ENCODE assay signal across 8 mouse cellular contexts in genomic region chr16:33580736-33581241, GRCm38 (mm10).
A peak's percentile ranks its signal among the peaks of the same experiment; 100 is the strongest.
DNase-seq lines count a peak whose midpoint lies in the region; ATAC-seq lines count a peak whose summit lies in the region.

No protein-coding gene starts in this region.

- no peaks in the 10 kb centered on the region for H3K27me3 ChIP-seq in heart, embryonic 10.5 days (ENCODE audit: insufficient read depth, poor library complexity, severe bottlenecking)
- H3K27me3 ChIP-seq in lung, embryonic 16.5 days (ENCODE audit: control insufficient read depth, insufficient read depth, low read depth, low read length): no peaks in the 10 kb centered on the region

- H3K9ac ChIP-seq in lung, embryonic 16.5 days (ENCODE audit: low read length): peak overlapping the region; percentile 19

- H3K4me1 ChIP-seq in heart, embryonic 10.5 days: peaks cover 86% of the 10 kb centered on the region
- peaks cover 55% of the 10 kb centered on the region for H3K4me1 ChIP-seq in lung, embryonic 16.5 days (replicated peaks; ENCODE audit: control insufficient read depth, insufficient read depth, low read length)

- H3K36me3 ChIP-seq in heart, embryonic 10.5 days: no peaks in the 10 kb centered on the region
- no peaks in the 10 kb centered on the region for H3K36me3 ChIP-seq in lung, embryonic 16.5 days (ENCODE audit: control insufficient read depth, insufficient read depth, low read length)

- no peak overlapping the region for H3K4me2 ChIP-seq in lung, embryonic 16.5 days (ENCODE audit: low read depth, low read length)

- ATAC-seq in lung, embryonic 16.5 days (ENCODE audit: low read depth): peak; percentile 80
- ATAC-seq in megakaryocyte progenitor cell, adult 5-6 weeks (replicated peaks; ENCODE audit: poor library complexity): no peak

- DNase-seq in adipocyte (ENCODE audit: low spot score): peak; percentile 71
- peak; percentile 54 to 56 for DNase-seq in cerebellum, postnatal 14 days
- peak; percentile 96 for DNase-seq in heart, embryonic 10.5 days (ENCODE audit: low spot score)
- DNase-seq in kidney, adult 8-10 months: peak; percentile 32 to 64
- DNase-seq in testis, postnatal 14 days (ENCODE audit: low spot score): peak; percentile 59
- no peak for DNase-seq in spleen, postnatal 4 days (ENCODE audit: low spot score in 2 of 2)

- peak overlapping the region; percentile 86 for H3K27ac ChIP-seq in heart, embryonic 10.5 days
- peak overlapping the region; percentile 96 for H3K27ac ChIP-seq in lung, embryonic 16.5 days (ENCODE audit: low read length)

- no peaks in the 10 kb centered on the region for H3K9me3 ChIP-seq in heart, embryonic 10.5 days
- 0 out of 2 replicates have a peak, but pooled peaks cover 2% of the 10 kb centered on the region for H3K9me3 ChIP-seq in lung, embryonic 16.5 days (ENCODE audit: control insufficient read depth, low read length)

- 0 out of 2 replicates have a peak overlapping the region, but pooled peaks have one; percentile 25 for H3K4me3 ChIP-seq in heart, embryonic 10.5 days
- H3K4me3 ChIP-seq in lung, embryonic 16.5 days (ENCODE audit: low read length): no peak overlapping the region

Comparison
In these comparisons a context has a peak if more than half of its experiments do, and no peak if none do; other contexts are left out.
1. DNase-seq: peak in adipocyte (single experiment), cerebellum, postnatal 14 days (2 of 2), heart, embryonic 10.5 days (single experiment), kidney, adult 8-10 months (2 of 2) and testis, postnatal 14 days (single experiment); none in spleen, postnatal 4 days (0 of 2).